Mouse (Mus musculus) mesoderm, embryonic 11.5 days (tissue): ENCODE data around the gene Dlgap1.

Experiments
- DNase-seq: peaks from one replicate; pipeline ENCODE4 v3.0.0-alpha.2; 2012; ENCODE audit warnings: low read depth, low spot score

The Dlgap1 gene

GRCm38 (mm10) chr17:70462231-70462630 is 493.4 kb downstream of the Dlgap1 start:
- DNase-seq = no peak

- no peak for DNase-seq
Observed at GRCm38 (mm10) chr17:70462771-70463491, 494.1 kb downstream of the Dlgap1 start.

GRCm38 (mm10) chr17:70466413-70466812 is 497.5 kb downstream of the Dlgap1 start:
- DNase-seq = no peak

- DNase-seq = no peak
Observed at GRCm38 (mm10) chr17:70470970-70471371, 502.1 kb downstream of the Dlgap1 start.

- DNase-seq = no peak
Observed at GRCm38 (mm10) chr17:70472162-70472561, 503.3 kb downstream of the Dlgap1 start.

GRCm38 (mm10) chr17:70473871-70474270 is 505.0 kb downstream of the Dlgap1 start:
- no peak for DNase-seq

GRCm38 (mm10) chr17:70483716-70484115 is 514.8 kb downstream of the Dlgap1 start:
- no peak for DNase-seq

GRCm38 (mm10) chr17:70485668-70486067 is 516.8 kb downstream of the Dlgap1 start:
- no peak for DNase-seq

- no peak for DNase-seq
Observed at GRCm38 (mm10) chr17:70486259-70486658, 517.4 kb downstream of the Dlgap1 start.

GRCm38 (mm10) chr17:70486831-70487230 is 518.0 kb downstream of the Dlgap1 start:
- no peak for DNase-seq

GRCm38 (mm10) chr17:70488784-70489265 is 520.0 kb downstream of the Dlgap1 start:
- no peak for DNase-seq

- no peak for DNase-seq
Observed at GRCm38 (mm10) chr17:70491575-70491974, 522.7 kb downstream of the Dlgap1 start.

GRCm38 (mm10) chr17:70494338-70494737 is 525.5 kb downstream of the Dlgap1 start:
- no peak for DNase-seq

GRCm38 (mm10) chr17:70498256-70498655 is 529.4 kb downstream of the Dlgap1 start:
- no peak for DNase-seq

GRCm38 (mm10) chr17:70501933-70502332 is 533.1 kb downstream of the Dlgap1 start:
- no peak for DNase-seq

- DNase-seq = no peak
Observed at GRCm38 (mm10) chr17:70507759-70508158, 538.9 kb downstream of the Dlgap1 start.

GRCm38 (mm10) chr17:70510441-70510840 is 541.6 kb downstream of the Dlgap1 start:
- no peak for DNase-seq

GRCm38 (mm10) chr17:70511401-70511800 is 542.5 kb downstream of the Dlgap1 start:
- no peak for DNase-seq

- DNase-seq = no peak
Observed at GRCm38 (mm10) chr17:70513736-70514135, 544.9 kb downstream of the Dlgap1 start.

GRCm38 (mm10) chr17:70516506-70516905 is 547.6 kb downstream of the Dlgap1 start:
- no peak for DNase-seq

GRCm38 (mm10) chr17:70517333-70517732 is 548.5 kb downstream of the Dlgap1 start:
- no peak for DNase-seq

GRCm38 (mm10) chr17:70521058-70521851 is 552.4 kb downstream of the Dlgap1 start:
- DNase-seq = no peak

GRCm38 (mm10) chr17:70521971-70522370 is 553.1 kb downstream of the Dlgap1 start:
- DNase-seq = no peak
